Mouse (Mus musculus) bone marrow, adult 2 months (tissue): ENCODE data around the gene Ccdc77. TPM values are rescaled to one million over a fixed set of nuclear protein-coding genes. Genes with fewer than 3 reads are reported as not detected.
"Not testable (repeated sequence)": the region's sequence is repeated elsewhere in the genome, so short reads cannot be mapped to it uniquely, and the experiment has no call there.

Experiments used
- H3K27ac ChIP-seq: fragments of 200-500 bp; 2 replicates; pipeline ENCODE4 v1.5.1; 2012; ENCODE audit warnings: low read depth, mild to moderate bottlenecking, control low read depth, inconsistent platforms, low read length; ENCODE audit not compliant: control insufficient read depth, poor library complexity, insufficient read depth
- H3K4me1 ChIP-seq: fragments of 200-500 bp; 2 replicates; pipeline ENCODE4 v1.6.1; 2011; ENCODE audit warnings: low read length; ENCODE audit not compliant: control insufficient read depth, insufficient read depth
- H3K4me3 ChIP-seq: fragments of 200-500 bp; replicated peaks from 2 replicates; pipeline ENCODE3; 2011; ENCODE audit warnings: mild to moderate bottlenecking, low read depth, low read length, control low read depth; ENCODE audit not compliant: control insufficient read depth
- CTCF ChIP-seq: fragments of 200-500 bp; IDR thresholded peaks from 2 replicates; pipeline ENCODE4 v1.5.1; 2011; ENCODE audit warnings: low read length, control low read depth; ENCODE audit not compliant: control insufficient read depth, insufficient read depth
- POLR2A ChIP-seq: fragments of 200-500 bp; IDR thresholded peaks from 2 replicates; pipeline ENCODE4 v1.6.1; 2011; ENCODE audit warnings: low read depth, mild to moderate bottlenecking, control low read depth, low read length, borderline replicate concordance; ENCODE audit not compliant: control insufficient read depth
- WGBS: fragments of 180-500 bp; shearing (Covaris S2); methylation state at CpG from one replicate; pipeline ENCODE4 v1.1.7; 2018; 5-methylcytosine and 5-hydroxymethylcytosine counted together
- polyA plus RNA-seq: library from polyadenylated mRNA; stranded (reverse); fragments of >200 nt; gene quantifications from 2 replicates; pipeline ENCODE4 v1.2.4, GENCODE M21; 2011; ENCODE audit warnings: low replicate concordance; ENCODE audit not compliant: missing spikeins, insufficient read depth, insufficient read length

Ccdc77 gene
- polyA plus RNA-seq, 1 experiment, result 15.7 TPM

DNA sequence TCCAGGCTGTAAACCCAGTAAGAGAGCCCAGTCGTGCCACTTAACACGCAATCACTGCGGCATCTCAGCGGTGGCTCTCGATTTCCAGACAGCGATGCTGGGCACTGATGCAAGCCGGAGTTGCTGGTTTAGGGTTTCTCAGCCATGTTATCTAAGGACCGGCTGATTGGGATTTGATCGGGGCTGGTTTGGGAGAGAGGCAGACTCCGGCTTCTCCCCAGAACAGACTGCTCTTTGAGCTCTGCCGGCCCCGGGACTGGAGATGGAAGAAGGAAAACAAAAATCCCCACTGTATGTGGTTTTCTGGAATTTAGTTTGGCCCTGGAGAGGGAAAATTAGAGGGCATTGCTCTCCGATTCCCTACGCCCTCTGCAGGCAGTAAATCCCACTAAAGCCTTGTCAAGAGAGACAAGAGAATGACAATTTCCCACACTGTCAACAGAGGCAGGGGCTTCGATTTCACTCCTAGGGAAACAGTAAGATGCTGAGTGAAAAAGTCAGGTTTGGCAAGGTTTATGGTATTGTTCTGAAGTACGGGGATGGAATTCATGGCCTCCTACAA lies 61.3 kb downstream of the Ccdc77 start:
- H3K4me1 ChIP-seq, result no peaks in the 10 kb centered on the region
- WGBS, result 42% methylated on average over 16 of the region's 16 CpGs
- no peak overlapping the region for H3K4me3 ChIP-seq
- no peak overlapping the region for H3K27ac ChIP-seq
- TF ChIP-seq CTCF (no peak), POLR2A (no peak)

GRCm38 (mm10) chr6:120301137-120301536 lies 63.0 kb downstream of the Ccdc77 start:
- TF ChIP-seq CTCF (peak; percentile 8; the same call in 1 of the 2 replicates), POLR2A (no peak)
- Histone ChIP-seq H3K4me1 (no peaks in the 10 kb centered on the region), H3K27ac (no peak overlapping the region), H3K4me3 (no peak overlapping the region)
- WGBS, result 28% methylated on average over 6 of the region's 6 CpGs

- H3K27ac ChIP-seq, H3K4me3 ChIP-seq, H3K4me1 ChIP-seq: not testable (repeated sequence)
- 78% methylated on average over 2 of the region's 2 CpGs for WGBS
Observed at GRCm38 (mm10) chr6:120296589-120296988, 67.6 kb downstream of the Ccdc77 start.

GRCm38 (mm10) chr6:120294785-120295133 lies 69.4 kb downstream of the Ccdc77 start:
- WGBS, result 3% methylated on average over 16 of the region's 16 CpGs
- H3K4me1 ChIP-seq, result no peaks in the 10 kb centered on the region
- H3K4me3 ChIP-seq, result no peak overlapping the region
- no peak for TF ChIP-seq CTCF
- TF ChIP-seq POLR2A, result no peak
- H3K27ac ChIP-seq, result no peak overlapping the region

DNA sequence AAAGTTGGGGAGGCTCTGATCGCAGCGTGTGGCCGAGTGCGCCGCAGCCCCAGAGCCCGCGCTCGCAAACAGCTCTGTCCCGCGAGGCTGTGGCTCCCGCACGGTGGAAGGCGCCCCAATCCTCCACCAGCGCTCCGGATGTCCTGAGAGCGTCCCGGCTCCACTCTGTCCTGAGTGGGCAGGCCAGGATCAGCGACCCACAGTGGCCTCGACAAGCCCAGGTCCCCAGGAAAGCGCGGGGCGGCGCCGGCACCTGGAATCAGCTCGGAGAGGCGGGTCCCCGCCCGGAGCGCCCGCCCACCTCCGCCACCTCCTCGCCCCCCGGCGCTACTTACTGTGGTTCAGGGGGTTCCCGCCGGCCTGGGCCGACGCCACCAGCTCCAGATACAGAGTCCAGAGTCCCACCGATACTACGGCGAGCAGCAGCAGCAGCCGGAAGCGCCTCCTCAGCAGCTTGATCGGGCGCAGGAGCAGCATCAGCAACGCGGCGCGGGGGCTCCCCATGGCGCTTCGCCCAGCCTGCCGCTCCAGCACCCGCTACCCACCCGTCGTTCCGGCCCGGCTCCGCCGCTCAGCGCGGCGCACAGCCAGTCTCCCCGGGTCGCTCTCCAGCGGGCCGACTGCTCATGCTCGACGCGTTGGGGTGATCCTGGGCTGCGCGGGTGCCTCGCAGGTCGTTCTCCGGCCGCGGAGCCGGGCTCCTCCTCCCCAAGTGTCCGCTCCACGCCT lies 70.0 kb downstream of the Ccdc77 start, which contains the start of the genes D330020A13Rik and B4galnt3:
TSS of gene D330020A13Rik (plus strand) at position 309 of the 729 bp plus-strand sequence.
TSS of gene B4galnt3 (minus strand) at position 504 of the 729 bp plus-strand sequence.
- WGBS, result under 1% methylated on average over 79 of the region's 79 CpGs
- Histone ChIP-seq H3K4me1 (no peaks in the 10 kb centered on the region), H3K27ac (no peak within 1 kb of the TSS), H3K4me3 (no peak within 1 kb of the TSS)
- no peak for TF ChIP-seq POLR2A
- no peak for TF ChIP-seq CTCF

- no peaks in the 10 kb centered on the region for H3K4me1 ChIP-seq
- WGBS, result 48% methylated on average over 7 of the region's 7 CpGs
- TF ChIP-seq POLR2A (no peak), CTCF (no peak)
- H3K27ac ChIP-seq, result no peak overlapping the region
- no peak overlapping the region for H3K4me3 ChIP-seq
Observed at GRCm38 (mm10) chr6:120291396-120292009, 72.7 kb downstream of the Ccdc77 start.

- Histone ChIP-seq H3K4me1 (no peaks in the 10 kb centered on the region), H3K4me3 (no peak overlapping the region), H3K27ac (no peak overlapping the region)
- no peak for TF ChIP-seq POLR2A
- no peak for TF ChIP-seq CTCF
- WGBS, result 76% methylated on average over 4 of the region's 4 CpGs
Observed at GRCm38 (mm10) chr6:120289430-120289829, 74.7 kb downstream of the Ccdc77 start.

DNA sequence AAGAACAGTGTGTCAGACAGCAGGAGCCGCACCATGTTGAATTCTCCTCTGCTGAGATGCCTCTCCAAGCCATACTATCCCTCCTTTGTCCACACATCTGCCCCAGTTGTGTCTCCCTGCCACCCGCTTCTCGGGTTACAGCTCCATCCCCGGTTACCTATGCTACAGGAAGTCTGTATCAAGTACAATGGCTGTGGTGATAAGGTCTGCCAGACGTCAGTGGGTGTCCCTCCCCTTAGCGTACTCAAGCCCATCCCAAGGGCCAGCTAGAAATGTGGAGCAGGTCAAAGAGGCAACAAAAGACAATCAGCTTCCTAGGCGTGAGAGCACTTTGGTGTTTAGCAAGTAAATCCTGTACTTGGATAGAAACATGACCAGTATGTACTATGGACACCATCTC lies 75.6 kb downstream of the Ccdc77 start:
- WGBS, result 44% methylated on average over 7 of the region's 7 CpGs
- Histone ChIP-seq H3K4me3 (no peak overlapping the region), H3K27ac (no peak overlapping the region), H3K4me1 (no peaks in the 10 kb centered on the region)
- TF ChIP-seq CTCF, result no peak
- no peak for TF ChIP-seq POLR2A
